Mouse (Mus musculus) c-Kit-positive CD71-positive TER-119-positive erythroid progenitor cells, embryonic 14.5 days (primary cell): ENCODE measurements at regions not wholly inside any gene's neighbourhood (a gene's known extent, or its start where the extent isn't known, plus 50 kb on each side); places are given as distances from the start of the nearest gene placed in this dataset.
"Not testable (repeated sequence)": the region's sequence is repeated elsewhere in the genome, so short reads cannot be mapped to it uniquely, and the experiment has no call there.

Experiments
- DNase-seq: peaks from one replicate; pipeline ENCODE4 v3.0.0-alpha.2; 2013; ENCODE audit warnings: low spot score

- no peak for DNase-seq
Measured at GRCm38 (mm10) chr16:30190935-30191514, 76.3 kb downstream of the Cpn2 start.

- no peak for DNase-seq
Measured at GRCm38 (mm10) chr16:30193294-30194261, 73.7 kb downstream of the Cpn2 start.

GRCm38 (mm10) chr16:30194836-30195235, 72.5 kb downstream of the Cpn2 start:
- no peak for DNase-seq

GRCm38 (mm10) chr16:30195859-30196258, 71.4 kb downstream of the Cpn2 start:
- not testable (repeated sequence) for DNase-seq

- DNase-seq: no peak
Measured at GRCm38 (mm10) chr16:30197351-30197750, 69.9 kb downstream of the Cpn2 start.

GRCm38 (mm10) chr16:30199836-30200235, 67.5 kb downstream of the Cpn2 start:
- DNase-seq: no peak

GRCm38 (mm10) chr16:30204144-30204543, 63.2 kb downstream of the Cpn2 start:
- no peak for DNase-seq

- no peak for DNase-seq
Measured at GRCm38 (mm10) chr16:30205314-30205815, 61.9 kb downstream of the Cpn2 start.

- DNase-seq: no peak
Measured at GRCm38 (mm10) chr16:30205816-30206356, 61.4 kb downstream of the Cpn2 start.
